Mouse (Mus musculus): ENCODE results near the gene Olfr678.
"Not testable (repeated sequence)": the region's sequence is repeated elsewhere in the genome, so short reads cannot be mapped to it uniquely, and the experiment has no call there.

The Olfr678 gene

GRCm38 (mm10) chr7:105064175-105064574, at the start of gene Olfr678:
Gene Olfr678, plus strand, starts transcription at chr7:105064475.
- no peak for DNase-seq

GRCm38 (mm10) chr7:105022530-105022929, 41.7 kb upstream of the Olfr678 start:
- no peak for DNase-seq

- no peak for DNase-seq
These were observed 35.9 kb upstream of the Olfr678 start, which contains the start of gene Olfr675 for GRCm38 (mm10) chr7:105028360-105028759. Gene Olfr675, minus strand, starts transcription at chr7:105028460.

GRCm38 (mm10) chr7:105032398-105032797, 31.9 kb upstream of the Olfr678 start, which contains the start of gene Olfr676:
Gene Olfr676, plus strand, starts transcription at chr7:105032698.
- no peak for DNase-seq

GRCm38 (mm10) chr7:105033836-105034235, 30.4 kb upstream of the Olfr678 start:
- DNase-seq = not testable (repeated sequence)

GRCm38 (mm10) chr7:105058951-105059350, 5.3 kb upstream of the Olfr678 start:
- DNase-seq = no peak

- no peak for DNase-seq
These were observed 16.6 kb downstream of the Olfr678 start, which contains the start of gene Olfr679 for GRCm38 (mm10) chr7:105080905-105081304. Gene Olfr679, plus strand, starts transcription at chr7:105081205.

GRCm38 (mm10) chr7:105092717-105093116, 28.4 kb downstream of the Olfr678 start, which contains the start of gene Olfr680-ps1:
Gene Olfr680-ps1, minus strand, starts transcription at chr7:105092817.
- not testable (repeated sequence) for DNase-seq

- DNase-seq = no peak
These were observed 52.3 kb downstream of the Olfr678 start, which contains the start of gene Olfr681 for GRCm38 (mm10) chr7:105116536-105116935. Gene Olfr681, plus strand, starts transcription at chr7:105116836.
